Mouse (Mus musculus) embryonic facial prominence, embryonic 10.5 days (tissue): ENCODE measurements at regions not wholly inside any gene's neighbourhood (a gene's known extent, or its start where the extent isn't known, plus 50 kb on each side); places are given as distances from the start of the nearest gene placed in this dataset.

Experiments
- DNase-seq: peaks from one replicate; pipeline ENCODE4 v3.0.0-alpha.2; 2017; ENCODE audit warnings: low spot score
- H3K27ac ChIP-seq: fragments of 300-500 bp; sonication (generic); replicated peaks from 2 replicates; pipeline ENCODE4 v1.5.1; 2016; ENCODE audit warnings: mild to moderate bottlenecking
- H3K27me3 ChIP-seq: fragments of 300-500 bp; sonication (generic); replicated peaks from 2 replicates; pipeline ENCODE4 v1.6.1; 2016; ENCODE audit warnings: low read depth, mild to moderate bottlenecking; ENCODE audit not compliant: poor library complexity, severe bottlenecking
- H3K36me3 ChIP-seq: fragments of 300-500 bp; sonication (generic); replicated peaks from 2 replicates; pipeline ENCODE4 v1.6.1; 2016; ENCODE audit warnings: mild to moderate bottlenecking, moderate library complexity
- H3K4me1 ChIP-seq: fragments of 300-500 bp; sonication (generic); 2 replicates; pipeline ENCODE4 v1.6.1; 2016
- H3K4me3 ChIP-seq: fragments of 300-500 bp; sonication (generic); 2 replicates; pipeline ENCODE4 v1.5.1; 2016; ENCODE audit warnings: mild to moderate bottlenecking, moderate library complexity
- H3K9me3 ChIP-seq: fragments of 300-500 bp; sonication (generic); 2 replicates; pipeline ENCODE4 v1.6.1; 2016; ENCODE audit warnings: mild to moderate bottlenecking
- WGBS: fragments of 180-500 bp; shearing (Covaris S2); methylation state at CpG from one replicate; pipeline ENCODE4 v1.1.7; 2016; 5-methylcytosine and 5-hydroxymethylcytosine counted together

DNA sequence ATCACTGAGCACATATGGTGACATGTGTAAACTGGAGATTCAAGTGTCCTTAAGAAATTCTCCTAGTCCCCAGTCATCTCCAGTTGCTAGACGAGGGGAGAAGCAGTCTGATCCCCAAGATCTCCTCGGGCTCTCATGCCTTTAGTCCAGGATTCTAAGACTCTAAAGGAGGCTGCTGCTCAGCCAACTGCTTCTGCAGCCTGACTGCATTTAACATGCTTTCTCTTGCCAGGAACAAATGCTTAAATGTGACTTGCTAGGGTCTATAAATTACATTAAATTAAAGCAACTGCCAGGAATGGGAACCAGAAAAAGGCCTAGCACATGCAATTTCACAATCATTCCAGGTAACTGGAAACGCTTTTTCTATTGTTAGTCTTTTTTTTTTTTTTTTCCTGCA, 599.8 kb upstream of the Gcfc2 start:
- Histone ChIP-seq H3K27ac (no peak overlapping the region), H3K9me3 (no peaks in the 10 kb centered on the region), H3K4me3 (no peak overlapping the region), H3K4me1 (no peaks in the 10 kb centered on the region), H3K36me3 (no peaks in the 10 kb centered on the region), H3K27me3 (no peaks in the 10 kb centered on the region)
- WGBS, result 80% methylated on average over 3 of the region's 3 CpGs
- no peak for DNase-seq

DNA sequence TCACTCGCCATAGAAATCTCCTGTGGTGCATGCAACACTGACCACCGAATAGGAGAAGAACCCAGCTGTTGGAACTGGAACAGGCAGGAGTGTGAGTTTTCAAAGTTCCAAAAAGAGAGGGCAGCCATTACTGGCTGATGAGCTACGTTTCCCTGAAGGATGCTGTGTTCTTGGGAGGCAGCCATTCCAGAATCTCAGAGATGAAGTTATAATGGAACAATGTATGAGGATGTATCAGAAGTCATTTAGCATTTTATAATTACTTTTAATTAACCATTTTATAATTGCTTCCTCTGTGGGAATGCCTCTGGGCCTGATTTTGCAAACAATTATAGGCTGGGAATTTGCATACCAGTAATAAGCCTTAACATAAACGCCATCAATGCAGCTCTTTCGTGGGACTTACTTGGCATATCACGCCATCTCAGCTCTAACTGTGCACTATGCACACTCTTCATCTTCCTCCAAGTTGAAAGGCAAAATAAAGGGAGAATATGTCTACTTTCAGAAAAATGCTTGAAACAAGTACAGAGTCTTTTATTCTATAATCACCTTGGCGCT, 559.4 kb upstream of the Gcfc2 start:
- H3K27me3 ChIP-seq, result no peaks in the 10 kb centered on the region
- no peaks in the 10 kb centered on the region for H3K36me3 ChIP-seq
- H3K4me3 ChIP-seq, result no peak overlapping the region
- no peaks in the 10 kb centered on the region for H3K4me1 ChIP-seq
- no peaks in the 10 kb centered on the region for H3K9me3 ChIP-seq
- no peak overlapping the region for H3K27ac ChIP-seq
- no peak for DNase-seq
- 83% methylated on average over 7 of the region's 7 CpGs for WGBS

DNA sequence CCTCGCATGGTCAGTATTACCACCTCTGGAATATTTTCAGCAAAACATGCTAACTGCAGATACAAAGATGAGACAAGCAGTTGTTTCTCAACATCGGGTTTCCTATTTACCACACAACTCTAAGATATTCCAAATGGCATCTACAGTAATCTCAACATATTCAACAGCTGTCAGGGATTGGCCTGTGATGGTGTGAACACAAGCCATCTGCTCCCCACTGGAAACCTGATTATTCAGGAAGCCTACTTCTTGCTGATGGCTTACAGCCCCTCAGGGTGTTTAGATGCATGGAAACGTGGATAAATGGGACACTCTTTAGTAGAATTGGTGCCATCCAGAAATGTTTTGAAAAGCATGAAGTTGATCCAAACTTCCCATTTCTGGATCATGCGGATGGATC, 535.0 kb upstream of the Gcfc2 start:
- no peak for DNase-seq
- no peak overlapping the region for H3K27ac ChIP-seq
- 84% methylated on average over 4 of the region's 4 CpGs for WGBS

DNA sequence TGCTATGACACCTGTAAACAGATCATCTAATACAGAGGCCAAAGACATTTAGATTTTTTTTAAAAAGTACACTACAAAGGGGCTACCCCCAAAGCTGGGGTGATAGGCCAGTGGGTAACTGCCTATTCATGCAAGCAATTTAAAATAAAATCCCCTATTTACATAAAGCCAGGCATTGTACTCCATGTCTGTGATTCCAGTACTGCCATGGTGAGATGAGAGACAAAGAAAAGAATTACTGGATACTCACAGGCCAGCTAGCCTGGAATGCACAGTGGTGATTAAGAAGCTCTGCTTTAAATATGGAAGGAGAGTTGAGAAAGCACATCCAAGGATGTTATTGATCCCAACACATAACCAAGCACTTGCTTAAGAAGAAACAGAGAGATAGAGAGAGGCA, 520.3 kb upstream of the Gcfc2 start:
- no peak for DNase-seq
- H3K4me1 ChIP-seq, result no peaks in the 10 kb centered on the region
- no peak overlapping the region for H3K4me3 ChIP-seq
- no peaks in the 10 kb centered on the region for H3K27me3 ChIP-seq
- H3K27ac ChIP-seq, result no peak overlapping the region
- no peaks in the 10 kb centered on the region for H3K9me3 ChIP-seq
- no peaks in the 10 kb centered on the region for H3K36me3 ChIP-seq

More for the DNA sequence above, 535.0 kb upstream of the Gcfc2 start:
- H3K9me3 ChIP-seq, result no peaks in the 10 kb centered on the region
- H3K27me3 ChIP-seq, result no peaks in the 10 kb centered on the region
- H3K36me3 ChIP-seq, result no peaks in the 10 kb centered on the region
- no peaks in the 10 kb centered on the region for H3K4me1 ChIP-seq
- H3K4me3 ChIP-seq, result no peak overlapping the region

DNA sequence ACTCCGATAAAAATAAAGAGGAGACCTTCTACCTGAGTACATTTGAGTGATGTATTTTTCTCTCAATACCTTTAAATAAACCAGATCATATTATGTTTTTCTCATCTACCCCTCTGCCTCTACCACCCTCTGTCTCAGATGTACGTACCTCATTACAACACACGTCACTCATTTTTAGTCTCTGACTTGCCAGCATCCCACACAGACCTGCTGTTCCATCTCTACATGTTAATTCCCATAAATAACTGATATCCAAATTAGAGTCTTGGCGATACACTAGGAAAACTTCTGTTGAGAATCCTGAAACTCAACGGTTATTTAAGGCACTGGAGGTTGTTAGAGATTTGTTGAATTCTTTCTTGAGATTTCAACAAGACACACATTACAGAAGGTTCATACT, 509.9 kb upstream of the Gcfc2 start:
- Histone ChIP-seq H3K9me3 (no peaks in the 10 kb centered on the region), H3K27me3 (no peaks in the 10 kb centered on the region), H3K27ac (no peak overlapping the region), H3K36me3 (no peaks in the 10 kb centered on the region), H3K4me3 (no peak overlapping the region), H3K4me1 (no peaks in the 10 kb centered on the region)
- no peak for DNase-seq
- 93% methylated on average over 5 of the region's 5 CpGs for WGBS

DNA sequence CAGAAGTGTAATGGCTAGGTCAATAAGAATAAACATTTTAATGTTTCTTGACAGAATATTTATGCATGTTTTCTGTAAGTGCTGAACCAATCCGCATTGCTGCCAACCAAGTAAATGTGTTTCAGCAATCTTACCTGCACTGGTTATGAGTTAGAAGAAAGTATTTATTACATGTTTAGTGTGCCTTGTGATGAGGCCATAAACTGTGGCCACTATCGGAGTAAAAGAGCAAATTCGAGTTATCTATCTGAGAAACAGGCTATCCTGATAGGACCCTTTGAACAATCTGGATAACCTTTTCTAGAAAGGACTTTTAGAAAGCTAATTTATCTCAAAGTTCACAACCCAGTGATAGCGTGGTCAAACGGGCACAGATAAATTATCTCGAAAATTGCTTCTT, 488.7 kb upstream of the Gcfc2 start:
- Histone ChIP-seq H3K4me1 (no peaks in the 10 kb centered on the region), H3K27ac (no peak overlapping the region), H3K4me3 (no peak overlapping the region), H3K27me3 (no peaks in the 10 kb centered on the region), H3K9me3 (no peaks in the 10 kb centered on the region), H3K36me3 (no peaks in the 10 kb centered on the region)
- 90% methylated on average over 6 of the region's 6 CpGs for WGBS
- DNase-seq, result no peak

DNA sequence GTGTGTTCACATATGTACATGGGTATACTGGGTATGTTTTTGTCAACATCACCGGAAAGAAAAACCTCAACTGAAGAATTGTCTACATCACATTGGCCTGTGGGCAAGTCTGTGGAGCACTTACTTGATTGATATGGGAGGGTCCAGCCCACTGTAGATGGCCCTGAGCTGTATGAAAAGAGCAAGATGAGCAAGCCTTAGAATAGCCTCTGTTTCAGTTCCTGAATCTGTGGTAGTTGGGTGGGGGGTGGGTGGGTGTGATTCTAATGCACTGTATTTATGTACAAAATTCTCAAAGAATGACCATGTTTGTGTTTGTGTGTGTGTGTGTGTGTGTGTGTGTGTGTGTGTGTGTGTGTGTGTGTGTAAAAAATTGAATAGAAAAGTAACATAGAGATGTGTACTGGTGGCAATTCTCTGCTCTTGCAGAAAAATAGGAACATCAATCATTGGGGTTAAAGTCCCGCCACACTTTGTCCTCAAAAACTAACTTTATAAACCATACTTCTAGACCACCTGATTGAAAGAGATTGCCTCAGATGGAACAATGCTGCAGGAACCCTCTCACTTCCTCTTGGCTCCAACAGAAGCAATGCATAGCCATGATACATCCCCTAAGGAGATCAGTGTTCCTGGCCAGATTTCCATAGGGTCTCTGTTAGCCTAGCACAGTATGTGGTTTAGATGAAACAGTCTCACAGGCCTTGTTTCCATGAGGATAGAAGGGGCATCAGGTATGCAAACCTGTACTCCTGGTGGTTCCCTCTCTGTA, 484.3 kb upstream of the Gcfc2 start:
- no peak overlapping the region for H3K27ac ChIP-seq
- DNase-seq, result no peak
- no peak overlapping the region for H3K4me3 ChIP-seq
- 89% methylated on average over 2 of the region's 2 CpGs for WGBS
- H3K27me3 ChIP-seq, result no peaks in the 10 kb centered on the region
- H3K36me3 ChIP-seq, result no peaks in the 10 kb centered on the region
- no peaks in the 10 kb centered on the region for H3K4me1 ChIP-seq
- H3K9me3 ChIP-seq, result no peaks in the 10 kb centered on the region

DNA sequence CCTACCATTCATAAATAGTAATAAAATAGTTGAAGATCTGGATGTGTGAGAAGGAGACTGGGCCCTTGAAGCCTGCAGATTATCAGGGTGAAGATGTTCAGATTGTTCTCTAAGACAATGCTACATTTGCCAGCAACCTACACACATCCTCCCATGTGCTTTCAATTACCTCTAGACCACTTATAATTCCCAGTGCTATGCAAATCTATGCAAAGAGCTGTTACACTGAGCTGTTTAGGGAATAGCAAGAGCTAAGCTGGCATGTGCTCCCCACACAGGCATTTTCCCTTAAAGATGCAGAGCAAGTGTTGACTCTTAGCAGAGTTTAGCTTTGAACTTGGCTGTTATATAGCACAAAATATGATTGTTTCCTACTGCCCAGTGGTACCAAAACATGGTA, 482.1 kb upstream of the Gcfc2 start:
- Histone ChIP-seq H3K27ac (no peak overlapping the region), H3K27me3 (no peaks in the 10 kb centered on the region), H3K4me1 (no peaks in the 10 kb centered on the region), H3K4me3 (no peak overlapping the region), H3K9me3 (no peaks in the 10 kb centered on the region), H3K36me3 (no peaks in the 10 kb centered on the region)
- no peak for DNase-seq

DNA sequence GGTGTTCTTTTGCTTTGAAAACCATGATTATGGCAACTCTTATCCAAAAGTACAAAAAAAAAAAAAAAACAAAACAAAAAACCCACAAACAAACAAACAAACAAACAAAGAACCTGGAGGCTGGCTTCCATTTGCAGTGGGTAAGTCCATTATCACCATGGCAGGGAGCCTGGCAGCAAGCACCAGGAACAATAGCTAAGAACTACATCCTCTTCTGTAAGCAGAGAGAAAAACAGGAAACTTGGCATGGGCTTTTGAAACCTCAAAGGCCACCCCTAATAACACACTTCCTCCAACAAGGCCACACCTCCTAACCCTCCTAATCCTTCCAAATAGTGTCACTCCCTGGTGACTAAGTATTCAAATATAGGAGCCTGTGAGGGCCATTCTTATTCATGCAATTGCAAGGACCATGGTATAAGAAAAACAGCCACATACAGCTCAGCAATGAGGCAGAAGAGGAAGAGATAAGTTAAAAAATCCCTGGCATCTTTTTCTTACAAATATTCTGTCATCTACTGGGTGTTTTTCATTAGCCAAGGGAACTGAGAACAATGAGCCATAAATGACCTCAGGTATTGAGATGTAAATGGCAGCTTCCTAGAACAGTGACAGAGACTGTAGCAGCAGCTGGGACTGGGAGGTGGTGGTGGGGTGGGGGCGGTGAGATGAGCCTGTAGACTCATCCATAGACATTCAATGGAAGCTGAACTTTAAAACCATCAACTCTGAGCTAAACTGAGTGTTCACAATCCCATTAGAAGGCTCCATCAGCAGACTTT, 477.3 kb upstream of the Gcfc2 start:
- Histone ChIP-seq H3K36me3 (no peaks in the 10 kb centered on the region), H3K4me3 (no peak overlapping the region), H3K9me3 (no peaks in the 10 kb centered on the region), H3K27me3 (no peaks in the 10 kb centered on the region), H3K4me1 (no peaks in the 10 kb centered on the region), H3K27ac (no peak overlapping the region)
- no peak for DNase-seq
- WGBS, result 93% methylated on average over 1 of the region's 1 CpGs

DNA sequence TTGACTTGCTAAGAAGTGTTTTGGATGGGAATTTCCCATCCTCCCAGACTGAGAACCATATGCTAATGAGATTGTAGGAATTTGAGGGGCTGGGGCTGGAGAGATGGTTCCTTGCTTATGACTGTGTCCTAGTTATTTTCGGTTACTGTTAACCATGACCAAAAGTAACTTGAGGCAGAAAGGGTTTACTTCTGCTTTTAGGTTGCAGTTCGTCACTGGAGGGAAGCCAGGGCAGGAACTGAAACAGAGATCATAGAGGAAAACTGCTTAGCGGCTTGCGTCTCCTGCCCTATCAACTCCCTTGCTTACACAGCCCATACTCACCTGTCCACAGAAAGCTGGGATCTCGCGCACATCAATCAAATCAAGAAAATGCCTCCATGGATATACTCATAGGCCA, 475.8 kb upstream of the Gcfc2 start:
- no peak overlapping the region for H3K27ac ChIP-seq
- WGBS, result 93% methylated on average over 6 of the region's 6 CpGs
- no peaks in the 10 kb centered on the region for H3K27me3 ChIP-seq
- H3K36me3 ChIP-seq, result no peaks in the 10 kb centered on the region
- DNase-seq, result no peak
- H3K9me3 ChIP-seq, result no peaks in the 10 kb centered on the region
- no peak overlapping the region for H3K4me3 ChIP-seq
- H3K4me1 ChIP-seq, result no peaks in the 10 kb centered on the region

DNA sequence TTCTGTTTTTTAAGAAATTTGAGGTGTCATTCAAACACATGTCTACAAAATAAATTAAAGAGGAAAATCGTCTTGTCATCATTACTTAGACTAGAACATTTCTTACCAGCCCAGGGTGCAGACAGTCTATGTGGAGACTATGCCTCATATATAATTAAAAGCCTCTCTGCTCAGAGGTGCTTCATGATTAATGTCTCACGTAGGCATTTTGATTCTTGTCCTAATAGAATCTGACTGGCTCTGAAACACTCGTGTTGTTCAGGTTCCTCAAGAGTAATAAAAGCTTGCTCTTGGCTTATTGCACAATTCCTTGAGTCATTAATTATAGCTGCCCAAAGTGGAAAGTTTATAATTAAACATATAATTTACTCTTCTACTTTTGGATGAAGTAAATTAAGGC, 475.1 kb upstream of the Gcfc2 start:
- no peak overlapping the region for H3K27ac ChIP-seq
- H3K4me1 ChIP-seq, result no peaks in the 10 kb centered on the region
- no peaks in the 10 kb centered on the region for H3K9me3 ChIP-seq
- no peaks in the 10 kb centered on the region for H3K27me3 ChIP-seq
- no peak overlapping the region for H3K4me3 ChIP-seq
- H3K36me3 ChIP-seq, result no peaks in the 10 kb centered on the region
- WGBS, result 80% methylated on average over 3 of the region's 3 CpGs
- DNase-seq, result no peak

DNA sequence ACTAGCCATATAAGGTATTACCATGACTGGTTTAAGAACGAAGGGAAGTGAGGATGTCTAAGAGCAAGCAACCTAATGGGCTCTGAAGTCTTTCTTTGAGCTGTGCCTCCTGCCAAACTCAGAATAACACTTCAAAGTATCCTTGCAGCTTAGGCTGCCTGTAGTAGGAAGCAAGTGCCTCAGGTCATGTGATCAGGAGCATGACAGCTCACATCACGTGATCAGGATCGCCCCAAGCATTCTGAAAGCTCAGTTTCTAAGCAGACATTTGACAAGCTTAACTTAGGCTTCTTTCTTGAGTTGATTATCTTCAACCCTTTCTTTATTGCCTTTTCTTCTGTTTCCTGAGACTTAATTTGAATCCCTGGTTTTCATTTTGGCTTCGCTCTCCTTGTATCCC, 462.4 kb upstream of the Gcfc2 start:
- no peak for DNase-seq
- 77% methylated on average over 4 of the region's 4 CpGs for WGBS
- H3K4me1 ChIP-seq, result no peaks in the 10 kb centered on the region
- H3K36me3 ChIP-seq, result no peaks in the 10 kb centered on the region
- H3K27ac ChIP-seq, result no peak overlapping the region
- H3K4me3 ChIP-seq, result no peak overlapping the region
- H3K9me3 ChIP-seq, result no peaks in the 10 kb centered on the region
- no peaks in the 10 kb centered on the region for H3K27me3 ChIP-seq

DNA sequence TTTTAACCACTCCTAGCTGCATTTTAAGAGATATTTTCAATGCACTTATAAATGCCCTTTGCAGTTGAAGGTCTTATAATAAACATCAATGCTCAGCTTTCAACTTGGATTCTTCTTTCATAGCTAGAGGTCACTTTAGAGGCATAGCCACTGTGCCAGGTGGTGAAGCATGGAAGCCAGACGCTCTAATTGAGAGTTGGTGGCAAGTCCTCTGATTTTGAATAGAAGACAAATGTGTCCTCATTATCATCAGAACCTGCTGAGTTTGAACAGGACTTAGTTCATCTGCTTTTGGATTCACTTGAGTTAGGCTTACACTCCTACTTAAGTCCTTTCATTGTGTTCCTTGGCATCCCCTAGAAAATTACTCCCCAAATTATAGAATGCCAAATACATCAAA, 459.0 kb upstream of the Gcfc2 start:
- 89% methylated on average over 1 of the region's 1 CpGs for WGBS
- no peak overlapping the region for H3K27ac ChIP-seq
- no peaks in the 10 kb centered on the region for H3K36me3 ChIP-seq

More for the DNA sequence above, 459.0 kb upstream of the Gcfc2 start:
- Histone ChIP-seq H3K27me3 (no peaks in the 10 kb centered on the region), H3K4me1 (no peaks in the 10 kb centered on the region), H3K4me3 (no peak overlapping the region), H3K9me3 (no peaks in the 10 kb centered on the region)
- no peak for DNase-seq
